Mouse (Mus musculus): ENCODE results near the gene Amz1.

DNA sequence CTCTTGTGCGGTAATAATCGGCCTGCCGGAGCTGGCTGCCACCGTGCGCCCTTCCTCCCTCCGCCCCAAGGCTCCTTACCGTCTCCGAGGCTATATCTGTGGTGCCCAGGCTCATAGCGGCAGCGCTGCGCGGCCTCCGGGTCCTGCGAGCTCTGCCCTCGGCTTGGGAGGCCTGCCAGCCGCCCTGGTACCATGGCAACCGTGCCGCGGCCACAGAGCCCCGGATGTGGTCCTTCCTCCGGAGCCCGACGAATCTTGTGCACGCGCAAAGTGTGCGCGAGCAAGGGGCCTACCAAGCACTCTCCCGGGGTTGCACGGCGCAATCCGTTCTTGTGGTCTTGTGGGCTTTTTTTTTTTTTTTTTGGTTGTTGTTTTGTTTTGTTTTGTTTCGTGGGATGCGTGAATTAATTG is 21.8 kb upstream of the Amz1 start, which contains the start of gene Iqce:
- TF ChIP-seq CTCF (conservative IDR thresholded peaks at IDR 0.05; ENCODE audit: low read length) (no peak), POU5F1 (IDR thresholded peaks at IDR 0.05; ENCODE audit: borderline replicate concordance, low read length) (no peak)

Measured in E14TG2a.4 (cell line).